ENCODE assay signal across 17 mouse cellular contexts in the genomic region with DNA sequence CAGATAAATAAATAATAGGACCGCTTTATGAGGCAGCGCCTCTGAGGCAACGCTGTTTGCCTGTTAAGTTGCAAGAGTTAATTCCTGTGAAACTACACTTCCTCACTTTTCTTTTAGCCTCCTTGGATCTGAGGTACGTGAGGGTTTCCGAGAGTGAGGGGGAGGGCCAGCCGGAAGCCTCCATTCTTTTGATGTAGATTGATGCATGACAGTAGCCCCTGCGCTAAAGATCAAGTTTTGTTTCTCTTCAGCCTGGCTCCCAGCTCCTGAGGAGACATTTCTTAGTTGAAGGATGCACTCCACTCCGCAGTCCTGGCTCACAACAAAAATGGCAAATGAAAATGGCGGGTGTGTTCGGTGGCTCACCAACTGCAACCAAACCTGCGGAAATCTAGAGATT.
DNase-seq lines count a peak whose midpoint lies in the region; ATAC-seq and TF ChIP-seq lines count a peak whose summit lies in the region.
"Had no signal": no experiment of that assay in that cellular context is flagged by ENCODE, and none has a peak within 500 bp of the region (broad histone marks: within the 10 kb centered on the region; RNA-seq: fewer than 3 reads in every experiment).

No protein-coding gene starts in this region.

- H3K4me1 ChIP-seq in kidney, postnatal 0 days (replicated peaks; ENCODE audit: insufficient read depth, low read length), result 0 out of 2 replicates have a peak, but pooled peaks cover 5% of the 10 kb centered on the region
- no peaks in the 10 kb centered on the region; the same call in 1 of the 2 replicates for H3K4me1 ChIP-seq in kidney, adult 2 months (ENCODE audit: control insufficient read depth, insufficient read depth, low read length)
- peaks cover 60% of the 10 kb centered on the region for H3K4me1 ChIP-seq in hindbrain, embryonic 10.5 days (replicated peaks)
- H3K4me1 ChIP-seq in midbrain, embryonic 11.5 days (ENCODE audit: control insufficient read depth, insufficient read depth, low read length), result peaks cover 26% of the 10 kb centered on the region
- H3K4me1 ChIP-seq: embryonic facial prominence, embryonic 15.5 days; liver, embryonic 15.5 days had no signal

- no peak for TF ChIP-seq POLR2A in kidney, adult 2 months (IDR thresholded peaks at IDR 0.05; ENCODE audit: low read depth, low read length)

- H3K27me3 ChIP-seq in kidney, postnatal 0 days (ENCODE audit: insufficient read depth, low read length), result no peaks in the 10 kb centered on the region
- H3K27me3 ChIP-seq in kidney, adult 2 months (replicated peaks; ENCODE audit: control insufficient read depth, insufficient read depth, low read length), result no peaks in the 10 kb centered on the region
- no peaks in the 10 kb centered on the region for H3K27me3 ChIP-seq in hindbrain, embryonic 10.5 days (ENCODE audit: insufficient read depth, poor library complexity, severe bottlenecking)
- no peaks in the 10 kb centered on the region for H3K27me3 ChIP-seq in midbrain, embryonic 11.5 days (ENCODE audit: control insufficient read depth, insufficient read depth, low read length)
- H3K27me3 ChIP-seq: CH12.LX; embryonic facial prominence, embryonic 15.5 days; heart, embryonic 15.5 days; liver, embryonic 15.5 days had no signal

- no peak overlapping the region for H3K27ac ChIP-seq in kidney, postnatal 0 days
- no peak overlapping the region for H3K27ac ChIP-seq in kidney, adult 2 months (ENCODE audit: insufficient read depth, low read depth, low read length)
- H3K27ac ChIP-seq in hindbrain, embryonic 10.5 days, result peak overlapping the region; percentile 89
- H3K27ac ChIP-seq in midbrain, embryonic 11.5 days (ENCODE audit: low read depth, low read length), result no peak overlapping the region
- H3K27ac ChIP-seq: embryonic facial prominence, embryonic 15.5 days; heart, embryonic 15.5 days; liver, embryonic 15.5 days; macrophage had no signal

- WGBS in kidney, postnatal 0 days, result 25% methylated on average over 11 of the region's 11 CpGs
- WGBS in kidney, adult 2 months, result 55% methylated on average over 11 of the region's 11 CpGs
- 21% methylated on average over 11 of the region's 11 CpGs for WGBS in hindbrain, embryonic 10.5 days
- 34% methylated on average over 11 of the region's 11 CpGs for WGBS in midbrain, embryonic 11.5 days

- no peak overlapping the region for H3K9ac ChIP-seq in kidney, postnatal 0 days (ENCODE audit: low read depth, low read length)
- H3K9ac ChIP-seq in midbrain, embryonic 11.5 days (ENCODE audit: low read length), result no peak overlapping the region
- H3K9ac ChIP-seq: embryonic facial prominence, embryonic 15.5 days; forebrain, postnatal 0 days; heart, embryonic 15.5 days; liver, embryonic 15.5 days had no signal

- no peaks in the 10 kb centered on the region for H3K9me3 ChIP-seq in kidney, postnatal 0 days (replicated peaks; ENCODE audit: low read length)
- no peaks in the 10 kb centered on the region for H3K9me3 ChIP-seq in hindbrain, embryonic 10.5 days
- no peaks in the 10 kb centered on the region for H3K9me3 ChIP-seq in midbrain, embryonic 11.5 days (ENCODE audit: control insufficient read depth, low read length)
- H3K9me3 ChIP-seq: embryonic facial prominence, embryonic 15.5 days; heart, embryonic 15.5 days; liver, embryonic 15.5 days had no signal

- no peak for TF ChIP-seq CTCF in kidney, postnatal 0 days (IDR thresholded peaks at IDR 0.05; ENCODE audit: low read depth)
- no peak for TF ChIP-seq CTCF in kidney, adult 2 months (conservative IDR thresholded peaks at IDR 0.05; ENCODE audit: insufficient read depth, insufficient read length, low read depth, low read length)

- H3K4me2 ChIP-seq in kidney, postnatal 0 days (ENCODE audit: low read length), result peak overlapping the region; percentile 27
- H3K4me2 ChIP-seq in midbrain, embryonic 11.5 days, result no peak overlapping the region
- H3K4me2 ChIP-seq: embryonic facial prominence, embryonic 15.5 days; heart, embryonic 15.5 days; liver, embryonic 15.5 days had no signal

- no peaks in the 10 kb centered on the region for H3K36me3 ChIP-seq in kidney, postnatal 0 days (ENCODE audit: insufficient read depth, low read length)
- no peaks in the 10 kb centered on the region for H3K36me3 ChIP-seq in kidney, adult 2 months (ENCODE audit: control insufficient read depth, insufficient read depth, low read length)
- H3K36me3 ChIP-seq in hindbrain, embryonic 10.5 days, result no peaks in the 10 kb centered on the region
- no peaks in the 10 kb centered on the region for H3K36me3 ChIP-seq in midbrain, embryonic 11.5 days (ENCODE audit: control insufficient read depth, insufficient read depth, low read length)
- H3K36me3 ChIP-seq: embryonic facial prominence, embryonic 15.5 days; heart, embryonic 15.5 days; liver, embryonic 15.5 days had no signal

- 0 out of 2 replicates have a peak, but pooled peaks have one; percentile 36 for ATAC-seq in kidney, postnatal 0 days (replicated peaks; ENCODE audit: low FRiP score, low read depth)
- ATAC-seq in midbrain, embryonic 11.5 days (ENCODE audit: low FRiP score), result no peak
- ATAC-seq: forebrain, postnatal 0 days had no signal

- DNase-seq in kidney, postnatal 0 days (ENCODE audit: low spot score), result peak; percentile 49
- DNase-seq in kidney, adult 2 months, result no peak
- DNase-seq in hindbrain, embryonic 10.5 days (ENCODE audit: low spot score), result peak; percentile 28
- peak; percentile 92 for DNase-seq in midbrain, embryonic 11.5 days (ENCODE audit: low spot score, missing footprints)
- DNase-seq in layer of hippocampus, postnatal 25 days (ENCODE audit: extremely low spot score in 1 of 2, low spot score in 1 of 2), result no peak
- no peak for DNase-seq in adrenal gland, adult (ENCODE audit: inconsistent age in 2 of 2, low spot score in 1 of 2)
- DNase-seq in right cerebral cortex, postnatal 14 days, result no peak
- DNase-seq: cerebellum, adult 9-11 months; forebrain, postnatal 0 days; gastrocnemius, postnatal 25 days; kidney, adult 11 months; right cerebral cortex, adult 18-20 months had no signal

- no peak overlapping the region for H3K4me3 ChIP-seq in kidney, postnatal 0 days (replicated peaks; ENCODE audit: low read depth, low read length)
- H3K4me3 ChIP-seq in kidney, adult 2 months (ENCODE audit: insufficient read depth, low read depth, low read length), result no peak overlapping the region
- no peak overlapping the region for H3K4me3 ChIP-seq in hindbrain, embryonic 10.5 days
- H3K4me3 ChIP-seq in midbrain, embryonic 11.5 days (ENCODE audit: low read depth, low read length), result no peak overlapping the region
- H3K4me3 ChIP-seq: embryonic facial prominence, embryonic 15.5 days; heart, embryonic 15.5 days; liver, embryonic 15.5 days had no signal

Comparison
In these comparisons a context has a peak if more than half of its experiments do, and no peak if none do; other contexts are left out.
1. DNase-seq: peak in kidney, postnatal 0 days (single experiment), hindbrain, embryonic 10.5 days (single experiment) and midbrain, embryonic 11.5 days (single experiment); none in kidney, adult 2 months (single experiment), layer of hippocampus, postnatal 25 days (0 of 2), adrenal gland, adult (0 of 2) and right cerebral cortex, postnatal 14 days (single experiment).